Mouse (Mus musculus) granulocyte monocyte progenitor cell, adult 5-6 weeks (primary cell): Measurements from ENCODE around the gene Naa40. TPM values are rescaled to one million over a fixed set of nuclear protein-coding genes. Genes with fewer than 3 reads are reported as not detected.

Experiments used
- ATAC-seq: replicated peaks from 2 replicates; pipeline ENCODE4 v1.8.0; 2016; ENCODE audit warnings: mild to moderate bottlenecking, moderate TSS enrichment, inconsistent platforms; ENCODE audit not compliant: poor library complexity, severe bottlenecking
- total RNA-seq, 2 experiments: library from RNA; stranded (forward) in 1 of 2; stranded (reverse) in 1 of 2; fragments of 200-712, 200-1000 nt in 1 of 2; fragments of >200 nt in 1 of 2; fragmentation: Nextera tagmentation in 1 of 2; gene quantifications; 2 replicates each; pipeline ENCODE4 v1.2.3; 2014 to 2017

The Naa40 gene
- total RNA-seq, 2 experiments from 2014 or later, result 42.9 to 72.3 TPM

GRCm38 (mm10) chr19:7266421-7266831 lies 25.4 kb upstream of the Naa40 start:
- no peak for ATAC-seq

GRCm38 (mm10) chr19:7265478-7266191 lies 24.7 kb upstream of the Naa40 start:
- no peak for ATAC-seq

GRCm38 (mm10) chr19:7264766-7265331 lies 23.9 kb upstream of the Naa40 start:
- ATAC-seq, result no peak

GRCm38 (mm10) chr19:7264088-7264765 lies 23.2 kb upstream of the Naa40 start:
- ATAC-seq, result peak; percentile 45

- ATAC-seq, result no peak
Observed at GRCm38 (mm10) chr19:7262592-7262991, 21.6 kb upstream of the Naa40 start.

GRCm38 (mm10) chr19:7261964-7262363 lies 21.0 kb upstream of the Naa40 start:
- ATAC-seq, result no peak

GRCm38 (mm10) chr19:7261476-7261875 lies 20.5 kb upstream of the Naa40 start:
- no peak for ATAC-seq

- no peak for ATAC-seq
Observed at GRCm38 (mm10) chr19:7257881-7258280, 16.9 kb upstream of the Naa40 start.

- ATAC-seq, result no peak
Observed at GRCm38 (mm10) chr19:7246021-7246420, 5.0 kb upstream of the Naa40 start.

GRCm38 (mm10) chr19:7240291-7240690 lies 692 bp downstream of the Naa40 start:
- ATAC-seq, result no peak

GRCm38 (mm10) chr19:7239574-7239973 lies 1.4 kb downstream of the Naa40 start:
- ATAC-seq, result no peak

GRCm38 (mm10) chr19:7236742-7237141 lies 4.2 kb downstream of the Naa40 start:
- ATAC-seq, result no peak

GRCm38 (mm10) chr19:7236011-7236410 lies 5.0 kb downstream of the Naa40 start:
- no peak for ATAC-seq

GRCm38 (mm10) chr19:7235461-7235860 lies 5.5 kb downstream of the Naa40 start:
- ATAC-seq, result no peak

GRCm38 (mm10) chr19:7234537-7235221 lies 6.3 kb downstream of the Naa40 start:
- ATAC-seq, result peak; percentile 98

GRCm38 (mm10) chr19:7226511-7226914 lies 14.5 kb downstream of the Naa40 start:
- ATAC-seq, result peak; percentile 86

GRCm38 (mm10) chr19:7225096-7225690 lies 15.8 kb downstream of the Naa40 start:
- no peak for ATAC-seq

- no peak for ATAC-seq
Observed at GRCm38 (mm10) chr19:7224253-7224652, 16.7 kb downstream of the Naa40 start.

- no peak for ATAC-seq
Observed at GRCm38 (mm10) chr19:7223488-7223887, 17.5 kb downstream of the Naa40 start.

GRCm38 (mm10) chr19:7222196-7222595 lies 18.8 kb downstream of the Naa40 start:
- ATAC-seq, result no peak

GRCm38 (mm10) chr19:7218753-7219152 lies 22.2 kb downstream of the Naa40 start:
- ATAC-seq, result no peak
